Mouse (Mus musculus) spleen, adult 2 months (tissue): ENCODE results near the gene Trim29.

Experiments
- CTCF ChIP-seq: fragments of 200-500 bp; IDR thresholded peaks from 2 replicates; pipeline ENCODE4 v1.5.1; 2011; ENCODE audit warnings: mild to moderate bottlenecking, inconsistent platforms; ENCODE audit not compliant: insufficient read depth, insufficient read length, insufficient replicate concordance; ENCODE audit errors: extremely low read depth
- POLR2A ChIP-seq: fragments of 200-500 bp; IDR thresholded peaks from 2 replicates; pipeline ENCODE4 v1.6.1; 2011; ENCODE audit warnings: low read depth, low read length, inconsistent platforms

GRCm38 (mm10) chr9:43383871-43384270, 73.2 kb downstream of the Trim29 start:
- TF ChIP-seq CTCF (no peak), POLR2A (no peak)
